Mouse (Mus musculus): Measurements from ENCODE around the gene Vmn2r75. TPM values are rescaled to one million over a fixed set of nuclear protein-coding genes. Genes with fewer than 3 reads are reported as not detected.
"Not testable (repeated sequence)": the region's sequence is repeated elsewhere in the genome, so short reads cannot be mapped to it uniquely, and the experiment has no call there.

Gene Vmn2r75
- total RNA-seq (2021): not detected

- intact Hi-C loops (cut with DNase I); DNase-seq (ENCODE audit: low spot score in 2 of 2): not testable (repeated sequence)
Observed at GRCm38 (mm10) chr7:86171678-86172077, at the start of gene Vmn2r75. Gene Vmn2r75, minus strand, starts transcription at chr7:86171778.

GRCm38 (mm10) chr7:86211345-86211744 lies 39.8 kb upstream of the Vmn2r75 start:
- intact Hi-C loops (cut with DNase I): no loop called here
- DNase-seq (ENCODE audit: low spot score in 2 of 2): no peak

Other genes starting within 250 kb of the Vmn2r75 start
- gene Vmn2r74, start 210.1 kb downstream of the Vmn2r75 start, total RNA-seq (2021): not detected
- not detected for gene Vmn2r76, start 74.5 kb upstream of the Vmn2r75 start, total RNA-seq (2021)
- gene Olfr310, start 105.4 kb upstream of the Vmn2r75 start, total RNA-seq (2021): not detected
- gene Olfr309, start 141.9 kb upstream of the Vmn2r75 start, total RNA-seq (2021): not detected
- not detected for gene Olfr308, start 153.9 kb upstream of the Vmn2r75 start, total RNA-seq (2021)
- gene Olfr307, start 165.8 kb upstream of the Vmn2r75 start, total RNA-seq (2021): not detected
- not detected for gene Olfr305, start 195.2 kb upstream of the Vmn2r75 start, total RNA-seq (2021)
- not detected for gene Olfr304, start 214.9 kb upstream of the Vmn2r75 start, total RNA-seq (2021)
- not detected for gene Olfr303, start 226.0 kb upstream of the Vmn2r75 start, total RNA-seq (2021)
- gene Olfr301, start 232.1 kb upstream of the Vmn2r75 start, total RNA-seq (2021): not detected